Mouse (Mus musculus): Measurements from ENCODE around the gene Gramd1b. TPM values are rescaled to one million over a fixed set of nuclear protein-coding genes. Genes with fewer than 3 reads are reported as not detected.

The Gramd1b gene
- polyA plus RNA-seq, 1 experiment from 2014 or later: 12.0 TPM

- Histone ChIP-seq H3K9ac (no peak overlapping the region), H3K4me3 (no peak overlapping the region), H3K4me2 (no peak overlapping the region), H3K27me3 (peaks cover 27% of the 10 kb centered on the region), H3K27ac (replicated peaks) (no peak overlapping the region), H3K9me3 (no peaks in the 10 kb centered on the region), H3K4me1 (replicated peaks) (peaks cover 24% of the 10 kb centered on the region), H3K36me3 (no peaks in the 10 kb centered on the region)
- ATAC-seq (ENCODE audit: low read depth): no peak
- 86% methylated on average over 6 of the region's 6 CpGs for WGBS
These were observed 77.3 kb downstream of the Gramd1b start for GRCm38 (mm10) chr9:40453889-40454288.

GRCm38 (mm10) chr9:40452208-40452607 is 79.0 kb downstream of the Gramd1b start:
- Histone ChIP-seq H3K36me3 (no peaks in the 10 kb centered on the region), H3K4me3 (no peak overlapping the region), H3K27ac (replicated peaks) (no peak overlapping the region), H3K9ac (no peak overlapping the region), H3K27me3 (peaks cover 22% of the 10 kb centered on the region), H3K4me1 (replicated peaks) (peaks cover 24% of the 10 kb centered on the region), H3K4me2 (no peak overlapping the region), H3K9me3 (no peaks in the 10 kb centered on the region)
- WGBS: 69% methylated on average over 5 of the region's 5 CpGs
- ATAC-seq (ENCODE audit: low read depth): no peak

GRCm38 (mm10) chr9:40450776-40451175 is 80.4 kb downstream of the Gramd1b start:
- peaks cover 11% of the 10 kb centered on the region for H3K27me3 ChIP-seq
- H3K4me3 ChIP-seq: no peak overlapping the region
- H3K9ac ChIP-seq: no peak overlapping the region
- H3K9me3 ChIP-seq: no peaks in the 10 kb centered on the region
- H3K27ac ChIP-seq (replicated peaks): no peak overlapping the region
- no peak overlapping the region for H3K4me2 ChIP-seq
- WGBS: 82% methylated on average over 5 of the region's 5 CpGs
- no peak for ATAC-seq (ENCODE audit: low read depth)
- no peaks in the 10 kb centered on the region for H3K36me3 ChIP-seq
- peaks cover 12% of the 10 kb centered on the region for H3K4me1 ChIP-seq (replicated peaks)

- Histone ChIP-seq H3K27me3 (peaks cover 11% of the 10 kb centered on the region), H3K4me3 (no peak overlapping the region), H3K9me3 (no peaks in the 10 kb centered on the region), H3K9ac (no peak overlapping the region), H3K27ac (replicated peaks) (no peak overlapping the region), H3K4me1 (replicated peaks) (peaks cover 8% of the 10 kb centered on the region), H3K36me3 (no peaks in the 10 kb centered on the region), H3K4me2 (no peak overlapping the region)
- WGBS: 77% methylated on average over 7 of the region's 7 CpGs
- ATAC-seq (ENCODE audit: low read depth): no peak
These were observed 80.8 kb downstream of the Gramd1b start for GRCm38 (mm10) chr9:40450417-40450714.

GRCm38 (mm10) chr9:40449610-40450416 is 81.4 kb downstream of the Gramd1b start:
- Histone ChIP-seq H3K9ac (no peak overlapping the region), H3K27ac (replicated peaks) (no peak overlapping the region), H3K27me3 (peaks cover 8% of the 10 kb centered on the region), H3K9me3 (no peaks in the 10 kb centered on the region), H3K4me1 (replicated peaks) (peaks cover 3% of the 10 kb centered on the region; the same call in 1 of the 2 replicates), H3K4me3 (no peak overlapping the region), H3K4me2 (no peak overlapping the region), H3K36me3 (no peaks in the 10 kb centered on the region)
- WGBS: 77% methylated on average over 10 of the region's 10 CpGs
- ATAC-seq (ENCODE audit: low read depth): no peak

GRCm38 (mm10) chr9:40448646-40449243 is 82.4 kb downstream of the Gramd1b start:
- no peak overlapping the region for H3K4me2 ChIP-seq
- H3K27me3 ChIP-seq: no peaks in the 10 kb centered on the region
- H3K4me1 ChIP-seq (replicated peaks): 0 out of 2 replicates have a peak, but pooled peaks cover 3% of the 10 kb centered on the region
- H3K36me3 ChIP-seq: no peaks in the 10 kb centered on the region
- H3K27ac ChIP-seq (replicated peaks): no peak overlapping the region
- H3K9ac ChIP-seq: no peak overlapping the region
- no peak overlapping the region for H3K4me3 ChIP-seq
- H3K9me3 ChIP-seq: no peaks in the 10 kb centered on the region
- WGBS: 95% methylated on average over 2 of the region's 2 CpGs
- no peak for ATAC-seq (ENCODE audit: low read depth)

GRCm38 (mm10) chr9:40447265-40447664 is 83.9 kb downstream of the Gramd1b start:
- Histone ChIP-seq H3K27me3 (no peaks in the 10 kb centered on the region), H3K9ac (no peak overlapping the region), H3K27ac (replicated peaks) (no peak overlapping the region), H3K9me3 (no peaks in the 10 kb centered on the region), H3K36me3 (no peaks in the 10 kb centered on the region), H3K4me1 (replicated peaks) (0 out of 2 replicates have a peak, but pooled peaks cover 3% of the 10 kb centered on the region), H3K4me2 (no peak overlapping the region), H3K4me3 (no peak overlapping the region)
- no peak for ATAC-seq (ENCODE audit: low read depth)
- 85% methylated on average over 4 of the region's 4 CpGs for WGBS

GRCm38 (mm10) chr9:40444961-40445360 is 86.2 kb downstream of the Gramd1b start:
- no peak overlapping the region for H3K4me2 ChIP-seq
- H3K36me3 ChIP-seq: no peaks in the 10 kb centered on the region
- no peak overlapping the region for H3K9ac ChIP-seq
- no peaks in the 10 kb centered on the region for H3K9me3 ChIP-seq
- H3K4me3 ChIP-seq: no peak overlapping the region
- H3K4me1 ChIP-seq (replicated peaks): 0 out of 2 replicates have a peak, but pooled peaks cover 3% of the 10 kb centered on the region
- WGBS: 93% methylated on average over 6 of the region's 6 CpGs
- ATAC-seq (ENCODE audit: low read depth): no peak
- H3K27ac ChIP-seq (replicated peaks): no peak overlapping the region
- no peaks in the 10 kb centered on the region for H3K27me3 ChIP-seq

GRCm38 (mm10) chr9:40442784-40443183 is 88.4 kb downstream of the Gramd1b start:
- Histone ChIP-seq H3K27ac (replicated peaks) (no peak overlapping the region), H3K4me1 (replicated peaks) (peaks cover 11% of the 10 kb centered on the region; the same call in 1 of the 2 replicates), H3K4me3 (no peak overlapping the region), H3K9me3 (no peaks in the 10 kb centered on the region), H3K9ac (no peak overlapping the region), H3K36me3 (no peaks in the 10 kb centered on the region), H3K4me2 (no peak overlapping the region), H3K27me3 (no peaks in the 10 kb centered on the region)
- 39% methylated on average over 5 of the region's 5 CpGs for WGBS
- ATAC-seq (ENCODE audit: low read depth): no peak

GRCm38 (mm10) chr9:40439973-40440687 is 91.1 kb downstream of the Gramd1b start:
- Histone ChIP-seq H3K4me3 (no peak overlapping the region), H3K27me3 (no peaks in the 10 kb centered on the region), H3K4me2 (no peak overlapping the region), H3K9me3 (no peaks in the 10 kb centered on the region), H3K4me1 (replicated peaks) (peaks cover 11% of the 10 kb centered on the region; the same call in 1 of the 2 replicates), H3K9ac (no peak overlapping the region), H3K27ac (replicated peaks) (no peak overlapping the region), H3K36me3 (no peaks in the 10 kb centered on the region)
- WGBS: 86% methylated on average over 8 of the region's 8 CpGs
- no peak for ATAC-seq (ENCODE audit: low read depth)

- Histone ChIP-seq H3K4me2 (no peak overlapping the region), H3K4me1 (replicated peaks) (peaks cover 9% of the 10 kb centered on the region; the same call in 1 of the 2 replicates), H3K4me3 (no peak overlapping the region), H3K27me3 (no peaks in the 10 kb centered on the region), H3K9ac (no peak overlapping the region), H3K9me3 (no peaks in the 10 kb centered on the region), H3K36me3 (no peaks in the 10 kb centered on the region), H3K27ac (replicated peaks) (0 out of 2 replicates have a peak overlapping the region, but pooled peaks have one; percentile 18)
- WGBS: 47% methylated on average over 12 of the region's 12 CpGs
- 0 out of 2 replicates have a peak, but pooled peaks have one; percentile 36 for ATAC-seq (ENCODE audit: low read depth)
These were observed 92.3 kb downstream of the Gramd1b start for GRCm38 (mm10) chr9:40438731-40439526.
